Comparison of ENCODE assay signal across 7 mouse cellular contexts in the genomic region with DNA sequence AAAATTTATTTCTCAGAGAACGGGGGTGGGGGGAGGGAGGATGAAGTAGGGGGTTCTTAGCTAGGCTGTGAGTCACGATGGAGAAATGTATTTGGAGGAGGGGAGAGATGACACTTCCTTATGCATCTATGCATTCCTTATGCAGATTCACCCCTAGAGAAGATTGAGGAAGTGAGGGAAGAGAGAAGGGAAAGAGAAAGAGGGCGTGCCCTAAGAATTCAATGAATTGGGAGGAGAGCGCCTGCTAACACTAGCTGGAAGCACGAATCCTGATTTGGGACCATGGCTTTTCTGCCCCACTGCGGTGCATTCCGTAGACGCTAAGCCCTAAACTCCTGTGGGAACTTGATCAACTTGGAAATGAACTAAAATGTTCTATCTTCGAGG. TPM values are rescaled to one million over a fixed set of nuclear protein-coding genes. Genes with fewer than 3 reads are reported as not detected.
DNase-seq lines count a peak whose midpoint lies in the region; ATAC-seq lines count a peak whose summit lies in the region.

No protein-coding gene starts in this region.

- H3K4me1 ChIP-seq in neural tube, embryonic 11.5 days (ENCODE audit: control insufficient read depth, insufficient read depth, low read length), result no peaks in the 10 kb centered on the region
- H3K4me1 ChIP-seq in liver, embryonic 16.5 days (ENCODE audit: control insufficient read depth, low read depth, low read length), result no peaks in the 10 kb centered on the region

- no peak overlapping the region for H3K9ac ChIP-seq in neural tube, embryonic 11.5 days (ENCODE audit: low read length)
- no peak overlapping the region for H3K9ac ChIP-seq in liver, embryonic 16.5 days (ENCODE audit: low read depth, low read length)

- H3K4me2 ChIP-seq in neural tube, embryonic 11.5 days (ENCODE audit: low read depth), result peak overlapping the region; percentile 81
- H3K4me2 ChIP-seq in liver, embryonic 16.5 days (ENCODE audit: low read depth, low read length), result peak overlapping the region; percentile 36

- H3K27me3 ChIP-seq in neural tube, embryonic 11.5 days (ENCODE audit: control insufficient read depth, insufficient read depth, low read length), result no peaks in the 10 kb centered on the region
- peaks cover 14% of the 10 kb centered on the region for H3K27me3 ChIP-seq in liver, embryonic 16.5 days (ENCODE audit: control insufficient read depth, insufficient read depth, low read depth, low read length)

- H3K36me3 ChIP-seq in neural tube, embryonic 11.5 days (ENCODE audit: control insufficient read depth, insufficient read depth, low read length), result no peaks in the 10 kb centered on the region
- no peaks in the 10 kb centered on the region for H3K36me3 ChIP-seq in liver, embryonic 16.5 days (ENCODE audit: control insufficient read depth, insufficient read depth)

- peak; percentile 25; the same call in 1 of the 2 replicates for ATAC-seq in neural tube, embryonic 11.5 days (ENCODE audit: insufficient read depth, low FRiP score, low TSS enrichment)
- ATAC-seq in granulocyte monocyte progenitor cell, adult 5-6 weeks (replicated peaks; ENCODE audit: poor library complexity, severe bottlenecking), result peak; percentile 84
- no peak for ATAC-seq in liver, embryonic 16.5 days (ENCODE audit: low read depth)

- peak overlapping the region; percentile 43 for H3K4me3 ChIP-seq in neural tube, embryonic 11.5 days (ENCODE audit: low read depth, low read length)
- peak overlapping the region; percentile 12 for H3K4me3 ChIP-seq in liver, embryonic 16.5 days (ENCODE audit: low read depth, low read length)

- no peak for DNase-seq in neural tube, embryonic 11.5 days (ENCODE audit: low spot score)
- no peak for DNase-seq in neural tube, embryonic 10.5 days (ENCODE audit: extremely low spot score, low spot score)
- DNase-seq in ovary, adult 18-20 months (ENCODE audit: low spot score), result no peak
- no peak for DNase-seq in frontal cortex, postnatal 25 days (ENCODE audit: low spot score in 2 of 2)
- no peak for DNase-seq in Muller cell, postnatal 12 days (ENCODE audit: inconsistent ontology term)

- no peak overlapping the region for H3K27ac ChIP-seq in neural tube, embryonic 11.5 days (ENCODE audit: low read depth, low read length)
- no peak overlapping the region for H3K27ac ChIP-seq in liver, embryonic 16.5 days (ENCODE audit: low read length)

- 18% methylated on average over 9 of the region's 9 CpGs for WGBS in neural tube, embryonic 11.5 days
- 8% methylated on average over 9 of the region's 9 CpGs for WGBS in liver, embryonic 16.5 days (ENCODE audit: insufficient replicate concordance)

- 0 out of 2 replicates have a peak, but pooled peaks cover 2% of the 10 kb centered on the region for H3K9me3 ChIP-seq in neural tube, embryonic 11.5 days (ENCODE audit: control insufficient read depth, low read length)
- H3K9me3 ChIP-seq in liver, embryonic 16.5 days (replicated peaks; ENCODE audit: control insufficient read depth, low read length), result no peaks in the 10 kb centered on the region

RNA-seq across cellular contexts. Expression of a gene that starts 56.1 kb away (rescaled TPM):
- polyA plus RNA-seq in neural tube, embryonic 11.5 days (2014; fragmentation: Nextera tagmentation; extraction: Ambion mirVana), result not detected in 2 replicates
- total RNA-seq in granulocyte monocyte progenitor cell, adult 5-6 weeks (2014; fragmentation: Nextera tagmentation), result not detected in 2 replicates
- not detected in 2 replicates for total RNA-seq in granulocyte monocyte progenitor cell, adult 5-6 weeks (2017)
- not detected in 2 replicates for polyA plus RNA-seq in liver, embryonic 16.5 days (2015; fragmentation: Nextera tagmentation; extraction: Ambion mirVana)
